Mouse (Mus musculus) liver, adult 10 weeks (tissue): ENCODE results near the gene Olfr313. TPM values are rescaled to one million over a fixed set of nuclear protein-coding genes. Genes with fewer than 3 reads are reported as not detected.

Experiments
- polyA plus RNA-seq: library from polyadenylated mRNA; stranded (reverse); fragments of 350-450 nt; fragmentation: Illumina TruSeq; extraction: RNeasy Lipid Tissue Mini Kit (QIAGEN cat#74804); gene quantifications from one replicate; pipeline ENCODE4 v1.2.3, GENCODE M21; 2014; ENCODE audit warnings: low read depth, low replicate concordance

Gene Olfr313
- polyA plus RNA-seq = not detected

DNA sequence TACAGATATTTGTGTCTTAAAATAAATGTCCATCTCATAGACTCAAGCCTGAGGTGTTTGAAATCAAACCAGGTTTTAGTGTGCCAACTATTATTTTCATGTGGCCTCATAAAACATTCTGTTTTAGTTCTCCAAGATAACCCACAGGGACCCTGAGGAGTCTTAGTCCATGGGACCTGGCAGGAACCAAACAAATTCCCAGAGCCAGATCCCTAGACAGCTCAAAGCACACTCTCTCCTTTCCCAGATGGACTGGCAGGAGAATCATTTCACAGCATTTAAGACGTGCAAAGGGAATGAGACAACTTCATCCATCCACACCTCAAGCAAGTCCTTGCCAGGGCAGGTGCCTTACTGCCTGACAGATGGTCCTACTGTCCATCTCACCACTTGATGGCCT, at the start of gene Olfr313:
Gene Olfr313, plus strand, starts transcription at position 301 of the 400 bp plus-strand sequence.

DNA sequence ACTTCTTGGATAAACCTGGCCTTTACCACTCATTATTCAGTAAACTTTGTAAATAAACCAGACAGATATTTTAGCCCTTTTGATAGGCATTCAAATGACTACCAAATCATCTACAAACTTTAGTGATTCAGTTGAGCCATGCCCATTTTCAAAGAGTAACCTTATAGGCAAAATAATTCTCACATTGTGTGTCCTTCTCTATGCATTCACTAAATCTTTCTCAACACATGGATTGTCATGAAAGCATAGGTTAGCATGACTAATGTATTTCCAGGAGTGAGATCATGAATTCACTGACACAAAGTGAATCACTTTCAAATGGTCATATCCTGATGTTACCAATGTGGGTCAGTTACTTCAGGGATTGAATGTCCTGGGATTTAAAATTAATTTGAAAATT, 41.9 kb upstream of the Olfr313 start, which contains the start of gene Olfr315:
Gene Olfr315, plus strand, starts transcription at position 301 of the 400 bp plus-strand sequence.

DNA sequence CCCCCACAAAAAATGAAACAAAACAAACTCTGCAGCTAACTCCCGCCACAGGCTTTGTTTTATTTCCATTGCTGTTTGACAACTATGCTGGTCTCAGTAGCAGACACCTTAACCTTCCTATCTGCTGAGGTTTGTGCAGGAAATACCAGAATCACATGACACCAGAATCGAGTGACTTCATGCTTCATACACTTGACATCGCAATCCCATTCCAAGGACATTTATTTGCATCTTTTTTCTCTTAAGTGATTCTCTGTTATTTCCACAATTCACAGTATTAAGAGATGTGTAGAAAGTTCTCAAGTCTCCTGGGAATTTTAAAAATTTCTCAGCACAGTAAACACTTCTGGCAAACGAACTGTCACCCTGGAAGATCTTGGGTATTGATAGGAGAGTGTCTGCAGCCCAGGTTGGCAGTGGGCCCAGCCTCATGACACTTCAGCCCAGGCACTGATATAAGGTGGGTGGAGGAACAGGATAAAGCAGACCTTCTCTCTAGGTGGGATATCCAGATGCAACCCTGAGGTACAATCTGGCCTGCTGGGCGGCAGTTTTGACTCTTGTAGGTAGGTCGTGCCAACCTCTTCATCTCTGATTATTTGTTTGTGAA, 32.2 kb upstream of the Olfr313 start, which contains the start of gene Olfr314:
Gene Olfr314, plus strand, starts transcription at position 473 of the 610 bp plus-strand sequence.

DNA sequence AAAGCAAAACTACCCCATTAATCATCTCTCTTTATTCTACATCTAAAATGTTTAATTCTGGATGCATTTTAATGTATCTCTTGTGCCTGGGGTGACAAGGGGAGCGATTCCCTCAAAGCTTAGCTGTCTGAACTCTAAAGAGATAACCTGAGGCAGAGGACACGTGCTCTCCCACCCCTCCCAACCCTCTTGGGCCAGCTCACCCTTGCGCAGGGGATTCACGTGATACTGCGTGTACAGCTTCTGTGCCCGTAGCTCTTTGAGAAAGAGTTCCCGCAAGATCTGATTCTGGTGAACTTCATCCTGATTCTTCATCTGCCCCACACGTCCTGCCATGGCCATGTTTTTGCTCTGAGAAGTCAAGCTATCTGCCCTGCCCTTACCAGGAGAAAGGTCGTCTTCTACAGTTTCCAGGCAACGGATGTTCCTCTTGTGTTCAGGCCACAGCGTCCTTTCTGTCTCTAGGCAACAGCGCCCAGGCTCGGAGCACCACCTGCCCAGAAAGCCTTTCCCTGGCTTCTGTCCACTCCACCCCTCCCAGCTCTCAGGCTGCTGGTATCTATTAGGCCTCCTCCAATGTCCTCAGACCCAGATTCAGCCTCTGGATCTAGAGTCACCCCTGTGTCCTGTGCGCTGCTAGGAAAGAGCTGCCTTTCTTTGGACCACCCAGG, 13.1 kb upstream of the Olfr313 start, which contains the start of gene Fam183b:
Gene Fam183b, minus strand, starts transcription at position 403 of the 671 bp plus-strand sequence.

DNA sequence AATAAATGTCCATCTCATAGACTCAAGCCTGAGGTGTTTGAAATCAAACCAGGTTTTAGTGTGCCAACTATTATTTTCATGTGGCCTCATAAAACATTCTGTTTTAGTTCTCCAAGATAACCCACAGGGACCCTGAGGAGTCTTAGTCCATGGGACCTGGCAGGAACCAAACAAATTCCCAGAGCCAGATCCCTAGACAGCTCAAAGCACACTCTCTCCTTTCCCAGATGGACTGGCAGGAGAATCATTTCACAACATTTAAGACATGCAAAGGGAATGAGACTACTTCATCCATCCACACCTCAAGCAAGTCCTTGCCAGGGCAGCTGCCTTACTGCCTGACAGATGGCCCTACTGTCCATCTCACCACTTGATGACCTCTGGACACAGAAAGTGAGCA, 14.1 kb downstream of the Olfr313 start, which contains the start of gene Olfr312:
Gene Olfr312, plus strand, starts transcription at position 301 of the 400 bp plus-strand sequence.

DNA sequence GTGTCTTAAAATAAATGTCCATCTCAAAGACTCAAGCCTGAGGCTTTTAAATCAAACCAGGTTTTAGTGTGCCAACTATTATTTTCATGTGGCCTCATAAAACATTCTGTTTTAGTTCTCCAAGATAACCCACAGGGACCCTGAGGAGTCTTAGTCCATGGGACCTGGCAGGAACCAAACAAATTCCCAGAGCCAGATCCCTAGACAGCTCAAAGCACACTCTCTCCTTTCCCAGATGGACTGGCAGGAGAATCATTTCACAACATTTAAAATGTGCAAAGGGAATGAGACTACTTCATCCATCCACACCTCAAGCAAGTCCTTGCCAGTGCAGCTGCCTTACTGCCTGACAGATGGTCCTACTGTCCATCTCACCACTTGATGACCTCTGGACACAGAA, 24.2 kb downstream of the Olfr313 start, which contains the start of gene Olfr311:
Gene Olfr311, plus strand, starts transcription at position 301 of the 400 bp plus-strand sequence.

DNA sequence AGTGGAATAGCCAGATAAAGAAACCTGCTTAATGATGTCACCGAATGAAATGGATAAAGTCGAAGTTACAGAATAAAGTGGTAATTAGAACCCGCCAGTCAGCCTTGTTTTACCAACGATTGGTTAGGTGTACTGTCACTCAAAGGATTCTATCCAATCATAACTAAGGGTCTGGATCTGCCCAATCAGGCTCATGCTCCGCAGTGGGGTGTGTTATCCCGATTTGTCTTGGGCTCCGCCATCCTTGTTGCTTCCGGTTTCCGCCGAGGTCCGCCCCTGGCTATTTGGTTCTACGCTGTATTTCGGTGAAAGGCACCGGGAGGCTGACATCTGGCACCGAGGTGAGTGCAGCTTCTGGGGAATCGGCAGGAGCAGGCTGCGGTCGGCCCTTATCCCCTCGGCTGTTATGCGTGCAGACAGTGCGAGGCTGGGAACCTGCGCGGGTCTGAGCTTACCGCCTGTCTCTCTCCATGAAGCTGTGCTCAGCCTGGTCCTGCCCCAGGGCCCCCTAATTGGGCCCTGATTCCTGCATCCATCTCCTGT, 32.2 kb downstream of the Olfr313 start, which contains the start of gene Gm12258:
Gene Gm12258, plus strand, starts transcription at position 240 of the 543 bp plus-strand sequence.

DNA sequence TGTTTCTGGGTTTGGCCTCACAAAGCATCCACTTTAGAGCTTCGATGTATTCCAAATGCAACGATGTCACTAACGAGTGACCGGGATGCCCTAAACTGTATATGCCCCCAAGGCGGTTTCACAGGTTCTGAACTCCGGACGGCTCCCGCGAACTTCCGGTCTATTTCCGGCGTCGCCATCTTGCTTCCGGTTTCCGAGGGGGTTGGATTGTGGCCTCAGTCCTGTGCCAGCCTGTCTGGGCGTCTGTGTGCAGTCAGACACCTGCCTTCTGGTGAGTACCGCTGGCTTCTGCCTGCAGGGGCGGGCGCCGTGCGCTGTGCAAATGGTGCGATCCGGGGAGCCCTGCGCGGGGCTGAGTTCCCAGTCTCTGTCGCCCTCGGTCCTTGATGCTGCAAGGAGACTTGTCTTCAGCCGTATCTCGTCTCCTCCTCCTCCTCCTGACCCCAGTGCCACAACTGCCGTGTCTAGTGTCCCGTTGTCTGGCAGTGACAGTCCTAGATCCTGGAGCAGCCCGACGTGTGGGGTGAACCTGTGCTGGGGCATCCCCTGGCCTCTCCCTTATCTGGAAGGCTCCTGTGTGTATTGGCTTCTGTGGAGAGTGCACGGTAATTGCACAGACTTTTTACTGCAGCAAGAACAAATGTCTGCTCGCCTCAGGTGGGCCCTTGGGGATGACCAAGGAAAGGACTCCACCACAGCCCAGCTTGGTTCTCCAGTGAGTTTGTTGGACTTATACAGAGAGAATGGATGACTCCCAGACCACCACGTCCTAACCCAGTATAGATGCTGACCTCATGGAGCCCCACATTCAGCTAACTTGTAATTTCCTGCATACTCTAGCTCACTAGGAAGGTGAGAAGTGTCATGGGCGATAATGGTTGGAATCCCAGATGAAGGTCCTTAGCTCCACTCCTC, 52.5 kb downstream of the Olfr313 start, which contains the start of gene 2810021J22Rik:
Gene 2810021J22Rik, plus strand, starts transcription at position 178 of the 915 bp plus-strand sequence.

Other genes with a start within 250 kb of the Olfr313 start
- gene Olfr224, start 244.4 kb upstream of the Olfr313 start, polyA plus RNA-seq = not detected
- not detected for gene Olfr325, start 237.3 kb upstream of the Olfr313 start, polyA plus RNA-seq
- gene Olfr324, start 219.9 kb upstream of the Olfr313 start, polyA plus RNA-seq = not detected
- gene 2210407C18Rik, start 198.9 kb upstream of the Olfr313 start, polyA plus RNA-seq = not detected
- gene Olfr323, start 184.5 kb upstream of the Olfr313 start, polyA plus RNA-seq = not detected
- gene Trim58, start 174.5 kb upstream of the Olfr313 start, polyA plus RNA-seq = not detected
- not detected for gene Olfr322, start 156.2 kb upstream of the Olfr313 start, polyA plus RNA-seq
- not detected for gene Olfr320, start 133.9 kb upstream of the Olfr313 start, polyA plus RNA-seq
- gene Olfr319, start 115.8 kb upstream of the Olfr313 start, polyA plus RNA-seq = not detected
- not detected for gene Olfr318, start 91.0 kb upstream of the Olfr313 start, polyA plus RNA-seq
- gene Olfr317, start 75.8 kb upstream of the Olfr313 start, polyA plus RNA-seq = not detected
- gene Olfr316, start 62.3 kb upstream of the Olfr313 start, polyA plus RNA-seq = not detected
- gene Olfr315, start 41.8 kb upstream of the Olfr313 start, polyA plus RNA-seq = not detected
- not detected for gene Olfr314, start 32.0 kb upstream of the Olfr313 start, polyA plus RNA-seq
- gene Fam183b, start 13.0 kb upstream of the Olfr313 start, polyA plus RNA-seq = not detected
- gene Olfr312, start 14.2 kb downstream of the Olfr313 start, polyA plus RNA-seq = not detected
- not detected for gene Olfr311, start 24.3 kb downstream of the Olfr313 start, polyA plus RNA-seq
- gene Gm12258, start 32.2 kb downstream of the Olfr313 start, polyA plus RNA-seq = 2.1 TPM
- gene 2810021J22Rik, start 52.2 kb downstream of the Olfr313 start, polyA plus RNA-seq = 2.7 TPM
- gene Zfp39, start 89.2 kb downstream of the Olfr313 start, polyA plus RNA-seq = 3.8 TPM
- not detected for gene Btnl10, start 102.9 kb downstream of the Olfr313 start, polyA plus RNA-seq
- 11.6 TPM for gene Rnf187, start 123.9 kb downstream of the Olfr313 start, polyA plus RNA-seq
- not detected for gene Hist3h2ba, start 133.9 kb downstream of the Olfr313 start, polyA plus RNA-seq
- 2.3 TPM for gene Hist3h2a, start 139.7 kb downstream of the Olfr313 start, polyA plus RNA-seq
- gene Trim17, start 139.7 kb downstream of the Olfr313 start, polyA plus RNA-seq = not detected
- gene Trim11, start 163.1 kb downstream of the Olfr313 start, polyA plus RNA-seq = 2.0 TPM